Mouse (Mus musculus): ENCODE data around the gene F2rl1.
A peak's percentile ranks its signal among the peaks of the same experiment; 100 is the strongest.
"Not testable (repeated sequence)": the region's sequence is repeated elsewhere in the genome, so short reads cannot be mapped to it uniquely, and the experiment has no call there.

The F2rl1 gene

GRCm38 (mm10) chr13:95533640-95534039, 8.6 kb upstream of the F2rl1 start:
- DNase-seq (ENCODE audit: low spot score) = no peak

GRCm38 (mm10) chr13:95533121-95533520, 8.1 kb upstream of the F2rl1 start:
- not testable (repeated sequence) for DNase-seq (ENCODE audit: low spot score)

- no peak for DNase-seq (ENCODE audit: low spot score)
Measured at GRCm38 (mm10) chr13:95531273-95532045, 6.4 kb upstream of the F2rl1 start.

- no peak for DNase-seq (ENCODE audit: low spot score)
Measured at GRCm38 (mm10) chr13:95529246-95529645, 4.2 kb upstream of the F2rl1 start.

- DNase-seq (ENCODE audit: low spot score) = peak; percentile 19
Measured at GRCm38 (mm10) chr13:95524424-95524673, 678 bp downstream of the F2rl1 start.

- peak; percentile 35 for DNase-seq (ENCODE audit: low spot score)
Measured at GRCm38 (mm10) chr13:95523659-95524423, 1.2 kb downstream of the F2rl1 start.

- no peak for DNase-seq (ENCODE audit: low spot score)
Measured at GRCm38 (mm10) chr13:95522176-95522575, 2.9 kb downstream of the F2rl1 start.

- DNase-seq (ENCODE audit: low spot score) = peak; percentile 72
Measured at GRCm38 (mm10) chr13:95521029-95521428, 4.0 kb downstream of the F2rl1 start.

- DNase-seq (ENCODE audit: low spot score) = no peak
Measured at GRCm38 (mm10) chr13:95514756-95515155, 10.3 kb downstream of the F2rl1 start.

- no peak for DNase-seq (ENCODE audit: low spot score)
Measured at GRCm38 (mm10) chr13:95510054-95510453, 15.0 kb downstream of the F2rl1 start.

- no peak for DNase-seq (ENCODE audit: low spot score)
Measured at GRCm38 (mm10) chr13:95503279-95503917, 21.6 kb downstream of the F2rl1 start.

GRCm38 (mm10) chr13:95496601-95497000, 28.4 kb downstream of the F2rl1 start:
- no peak for DNase-seq (ENCODE audit: low spot score)

GRCm38 (mm10) chr13:95494812-95495211, 30.2 kb downstream of the F2rl1 start:
- no peak for DNase-seq (ENCODE audit: low spot score)

GRCm38 (mm10) chr13:95493296-95493695, 31.7 kb downstream of the F2rl1 start:
- no peak for DNase-seq (ENCODE audit: low spot score)

GRCm38 (mm10) chr13:95491327-95491726, 33.7 kb downstream of the F2rl1 start:
- DNase-seq (ENCODE audit: low spot score) = no peak

GRCm38 (mm10) chr13:95484664-95485063, 40.4 kb downstream of the F2rl1 start:
- no peak for DNase-seq (ENCODE audit: low spot score)

- DNase-seq (ENCODE audit: low spot score) = peak; percentile 50
Measured at GRCm38 (mm10) chr13:95481428-95481827, 43.6 kb downstream of the F2rl1 start.

- no peak for DNase-seq (ENCODE audit: low spot score)
Measured at GRCm38 (mm10) chr13:95478671-95479413, 46.2 kb downstream of the F2rl1 start, which contains the start of gene S100z. Gene S100z (minus strand): TSS chr13:95478721.

GRCm38 (mm10) chr13:95477173-95477572, 47.9 kb downstream of the F2rl1 start:
- DNase-seq (ENCODE audit: low spot score) = no peak

GRCm38 (mm10) chr13:95475124-95475523, 49.9 kb downstream of the F2rl1 start:
- no peak for DNase-seq (ENCODE audit: low spot score)

- no peak for DNase-seq (ENCODE audit: low spot score)
Measured at GRCm38 (mm10) chr13:95474294-95474693, 50.7 kb downstream of the F2rl1 start.

GRCm38 (mm10) chr13:95470970-95471369, 54.1 kb downstream of the F2rl1 start:
- peak; percentile 20 for DNase-seq (ENCODE audit: low spot score)

Measured in T-cell, adult 2 months (primary cell).